Mouse (Mus musculus) forebrain, embryonic 13.5 days (tissue): ENCODE results near the gene Fzd10. TPM values are rescaled to one million over a fixed set of nuclear protein-coding genes. Genes with fewer than 3 reads are reported as not detected.

ENCODE experiments used
- ATAC-seq: fragments of 200-750 bp; cut with Nextera tagmentation; 2 replicates; pipeline ENCODE4 v1.8.0; 2017
- H3K27ac ChIP-seq: fragments of 300-500 bp; sonication (generic); 2 replicates; pipeline ENCODE4 v1.5.1; 2015; ENCODE audit warnings: inconsistent platforms, mild to moderate bottlenecking, moderate library complexity
- H3K27me3 ChIP-seq: fragments of 300-500 bp; sonication (generic); 2 replicates; pipeline ENCODE4 v1.6.1; 2015; ENCODE audit warnings: mild to moderate bottlenecking, inconsistent platforms
- H3K36me3 ChIP-seq: fragments of 300-500 bp; sonication (generic); 2 replicates; pipeline ENCODE4 v1.6.1; 2015; ENCODE audit warnings: mild to moderate bottlenecking, inconsistent platforms; ENCODE audit not compliant: poor library complexity, severe bottlenecking
- H3K4me1 ChIP-seq: fragments of 300-500 bp; sonication (generic); 2 replicates; pipeline ENCODE4 v1.6.1; 2015; ENCODE audit warnings: inconsistent platforms
- H3K4me2 ChIP-seq: fragments of 300-500 bp; sonication (generic); 2 replicates; pipeline ENCODE4 v1.6.1; 2015; ENCODE audit warnings: inconsistent platforms, mild to moderate bottlenecking, moderate library complexity
- H3K4me3 ChIP-seq: fragments of 300-500 bp; sonication (generic); 2 replicates; pipeline ENCODE4 v1.5.1; 2015; ENCODE audit warnings: mild to moderate bottlenecking, inconsistent platforms
- H3K9ac ChIP-seq: fragments of 300-500 bp; sonication (generic); 2 replicates; pipeline ENCODE4 v1.6.1; 2015; ENCODE audit warnings: mild to moderate bottlenecking, inconsistent platforms
- H3K9me3 ChIP-seq: fragments of 300-500 bp; sonication (generic); replicated peaks from 2 replicates; pipeline ENCODE4 v1.6.1; 2016; ENCODE audit warnings: inconsistent platforms
- WGBS: fragments of 180-500 bp; shearing (Covaris S2); methylation state at CpG from one replicate; pipeline ENCODE4 v1.1.7; 2015; 5-methylcytosine and 5-hydroxymethylcytosine counted together
- polyA plus RNA-seq: library from polyadenylated mRNA; unstranded; fragments of >200 nt; fragmentation: Nextera tagmentation; extraction: Ambion mirVana; gene quantifications from 2 replicates; pipeline ENCODE4 v1.2.1, GENCODE M21; 2015

Gene Fzd10
- polyA plus RNA-seq, 1 experiment from 2014 or later: 2.0 TPM

GRCm38 (mm10) chr5:128606596-128606995, 6.0 kb downstream of the Fzd10 start:
- Histone ChIP-seq H3K36me3 (no peaks in the 10 kb centered on the region), H3K9ac (no peak overlapping the region), H3K27me3 (peaks cover 94% of the 10 kb centered on the region), H3K4me2 (no peak overlapping the region), H3K4me3 (no peak overlapping the region), H3K4me1 (peaks cover 24% of the 10 kb centered on the region), H3K9me3 (no peaks in the 10 kb centered on the region), H3K27ac (no peak overlapping the region)
- no peak for ATAC-seq
- WGBS: 8% methylated on average over 14 of the region's 14 CpGs

DNA sequence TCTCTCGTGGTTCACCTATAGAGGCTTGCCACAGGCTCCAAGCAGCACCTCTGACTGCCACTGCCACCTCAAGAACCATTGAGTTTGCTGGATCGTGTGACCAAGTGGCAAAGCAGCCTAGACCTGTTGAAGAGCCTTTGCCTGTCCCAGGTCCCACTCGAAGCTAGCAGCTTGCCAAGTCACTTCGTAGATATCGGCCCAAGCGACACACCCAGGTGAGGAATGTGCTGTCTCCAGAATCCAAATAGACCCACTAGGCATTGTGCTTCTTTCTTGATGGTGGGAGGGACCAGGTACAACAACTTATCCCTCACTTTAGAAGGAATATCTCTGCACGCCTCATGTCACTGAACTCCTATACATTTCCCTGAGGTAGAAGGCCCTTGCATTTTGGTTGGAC, 8.4 kb downstream of the Fzd10 start:
- Histone ChIP-seq H3K36me3 (no peaks in the 10 kb centered on the region), H3K4me3 (no peak overlapping the region), H3K27me3 (peaks cover 79% of the 10 kb centered on the region), H3K27ac (no peak overlapping the region), H3K4me2 (no peak overlapping the region), H3K4me1 (0 out of 2 replicates have a peak, but pooled peaks cover 6% of the 10 kb centered on the region), H3K9me3 (no peaks in the 10 kb centered on the region), H3K9ac (no peak overlapping the region)
- ATAC-seq: no peak
- WGBS: 88% methylated on average over 7 of the region's 7 CpGs

DNA sequence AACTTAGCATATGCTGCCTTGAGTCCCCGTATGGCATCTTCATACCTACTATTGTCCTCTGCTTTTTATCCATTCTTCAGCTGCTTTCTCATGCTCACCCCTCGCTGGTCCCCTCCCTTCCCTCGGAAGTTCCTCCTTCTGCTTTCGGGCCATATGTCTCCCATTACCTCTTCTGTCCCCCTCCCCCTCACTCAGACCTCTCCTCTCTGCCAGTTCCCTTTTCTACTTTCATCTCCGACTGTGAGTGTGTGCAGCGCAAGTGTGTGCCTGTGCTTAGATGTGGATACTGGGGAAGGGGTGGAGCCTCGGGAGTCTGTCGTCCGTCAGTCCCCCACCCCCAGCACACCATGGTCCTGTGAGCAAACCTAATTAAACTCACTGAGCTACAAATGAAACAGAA, 17.0 kb downstream of the Fzd10 start:
- Histone ChIP-seq H3K9ac (no peak overlapping the region), H3K9me3 (no peaks in the 10 kb centered on the region), H3K36me3 (no peaks in the 10 kb centered on the region), H3K4me2 (peak overlapping the region; percentile 37), H3K4me1 (peaks cover 24% of the 10 kb centered on the region), H3K27ac (no peak overlapping the region), H3K27me3 (peaks cover 55% of the 10 kb centered on the region), H3K4me3 (no peak overlapping the region)
- WGBS: 7% methylated on average over 9 of the region's 9 CpGs
- no peak for ATAC-seq

- Histone ChIP-seq H3K27me3 (peaks cover 56% of the 10 kb centered on the region), H3K36me3 (no peaks in the 10 kb centered on the region), H3K4me1 (peaks cover 24% of the 10 kb centered on the region), H3K9ac (no peak overlapping the region), H3K27ac (no peak overlapping the region), H3K9me3 (no peaks in the 10 kb centered on the region), H3K4me2 (no peak overlapping the region), H3K4me3 (no peak overlapping the region)
- ATAC-seq: no peak
- WGBS: 21% methylated on average over 8 of the region's 8 CpGs
Observed at GRCm38 (mm10) chr5:128619987-128620386, 19.3 kb downstream of the Fzd10 start.

GRCm38 (mm10) chr5:128620408-128620807, 19.8 kb downstream of the Fzd10 start:
- no peak for ATAC-seq
- no peak overlapping the region for H3K4me3 ChIP-seq
- H3K4me2 ChIP-seq: no peak overlapping the region; the same call in 1 of the 2 replicates
- H3K36me3 ChIP-seq: no peaks in the 10 kb centered on the region
- H3K4me1 ChIP-seq: peaks cover 24% of the 10 kb centered on the region
- WGBS: 6% methylated on average over 9 of the region's 9 CpGs
- H3K9ac ChIP-seq: no peak overlapping the region
- H3K27ac ChIP-seq: no peak overlapping the region
- peaks cover 56% of the 10 kb centered on the region for H3K27me3 ChIP-seq
- no peaks in the 10 kb centered on the region for H3K9me3 ChIP-seq

GRCm38 (mm10) chr5:128627763-128628162, 27.1 kb downstream of the Fzd10 start:
- H3K4me1 ChIP-seq: no peaks in the 10 kb centered on the region
- H3K27me3 ChIP-seq: peaks cover 3% of the 10 kb centered on the region; the same call in 1 of the 2 replicates
- no peak overlapping the region for H3K27ac ChIP-seq
- ATAC-seq: no peak
- no peak overlapping the region for H3K4me2 ChIP-seq
- no peaks in the 10 kb centered on the region for H3K36me3 ChIP-seq
- H3K4me3 ChIP-seq: no peak overlapping the region
- no peaks in the 10 kb centered on the region for H3K9me3 ChIP-seq
- 52% methylated on average over 5 of the region's 5 CpGs for WGBS
- no peak overlapping the region for H3K9ac ChIP-seq

DNA sequence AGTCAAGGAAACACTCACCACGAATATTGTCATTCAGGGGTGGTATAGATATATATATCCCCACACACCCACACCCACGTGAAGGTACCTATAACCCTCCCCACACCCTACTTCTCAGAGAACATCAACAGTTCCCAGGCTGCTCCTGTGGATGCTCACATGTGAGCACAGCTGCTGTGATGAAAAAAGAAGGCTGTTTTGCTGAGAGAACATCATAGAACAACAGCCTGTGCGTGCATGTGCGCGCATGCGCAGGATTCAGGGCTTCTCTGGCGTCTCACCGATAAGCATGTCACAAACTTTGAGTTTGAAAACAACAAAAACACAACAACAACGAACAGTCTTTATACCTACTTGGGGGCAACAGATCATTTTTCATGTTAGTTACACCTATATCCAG, 36.0 kb downstream of the Fzd10 start:
- no peak overlapping the region for H3K9ac ChIP-seq
- H3K9me3 ChIP-seq: no peaks in the 10 kb centered on the region
- H3K4me1 ChIP-seq: no peaks in the 10 kb centered on the region
- whole genome bisulfite sequencing: 88% methylated on average over 9 of the region's 9 CpGs
- no peak overlapping the region for H3K4me3 ChIP-seq
- H3K4me2 ChIP-seq: no peak overlapping the region
- no peaks in the 10 kb centered on the region for H3K27me3 ChIP-seq
- no peak overlapping the region for H3K27ac ChIP-seq
- no peak for ATAC-seq
- H3K36me3 ChIP-seq: no peaks in the 10 kb centered on the region

- H3K9me3 ChIP-seq: no peaks in the 10 kb centered on the region
- no peak overlapping the region for H3K4me3 ChIP-seq
- H3K4me2 ChIP-seq: no peak overlapping the region
- no peaks in the 10 kb centered on the region for H3K27me3 ChIP-seq
- 89% methylated on average over 26 of the region's 26 CpGs for WGBS
- H3K9ac ChIP-seq: no peak overlapping the region
- no peaks in the 10 kb centered on the region for H3K36me3 ChIP-seq
- no peak overlapping the region for H3K27ac ChIP-seq
- H3K4me1 ChIP-seq: no peaks in the 10 kb centered on the region
- ATAC-seq: no peak
Observed at GRCm38 (mm10) chr5:128637071-128638015, 36.7 kb downstream of the Fzd10 start.

DNA sequence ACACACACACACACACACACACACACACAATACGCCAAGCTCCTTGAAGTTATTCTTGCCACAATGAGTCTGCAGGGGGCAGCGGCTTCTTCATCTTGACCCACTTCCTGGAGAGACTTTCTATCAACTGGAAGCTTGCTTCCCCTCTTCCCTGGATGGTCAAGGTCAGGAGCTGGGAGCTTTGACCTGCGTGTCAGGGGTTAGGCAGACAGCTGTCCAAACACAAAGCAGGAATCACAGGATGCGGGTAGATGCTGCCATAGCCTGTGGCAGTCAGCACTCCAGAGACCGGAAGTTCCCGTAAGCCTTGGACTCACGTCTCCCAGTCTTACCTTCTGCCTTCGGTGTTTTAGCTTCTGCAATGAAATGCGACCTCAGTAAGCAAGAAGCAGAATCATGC, 38.1 kb downstream of the Fzd10 start:
- H3K36me3 ChIP-seq: no peaks in the 10 kb centered on the region
- no peaks in the 10 kb centered on the region for H3K4me1 ChIP-seq
- no peak overlapping the region for H3K27ac ChIP-seq
- H3K4me3 ChIP-seq: no peak overlapping the region
- 77% methylated on average over 9 of the region's 9 CpGs for WGBS
- no peak for ATAC-seq
- no peaks in the 10 kb centered on the region for H3K27me3 ChIP-seq
- no peak overlapping the region for H3K9ac ChIP-seq
- H3K9me3 ChIP-seq: no peaks in the 10 kb centered on the region
- no peak overlapping the region for H3K4me2 ChIP-seq

DNA sequence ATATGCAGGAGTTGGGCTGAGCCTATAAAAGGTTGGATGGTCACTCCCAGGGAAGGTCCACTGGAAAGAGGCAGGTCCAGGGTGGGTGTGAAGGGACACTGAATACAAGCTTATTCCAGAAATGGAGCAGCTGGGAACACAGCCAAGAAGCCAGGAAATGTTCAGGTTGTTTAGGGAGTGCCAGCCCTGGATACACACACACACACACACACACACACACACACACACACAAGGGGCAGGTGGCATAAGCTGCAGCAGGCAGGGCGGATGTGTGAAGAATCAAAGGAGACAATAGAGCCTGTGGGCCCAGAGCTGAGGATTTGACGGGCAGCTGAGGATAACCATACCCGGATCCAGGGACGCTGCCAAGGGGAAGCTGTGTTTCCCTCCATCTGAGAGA, 42.4 kb downstream of the Fzd10 start:
- Histone ChIP-seq H3K4me2 (no peak overlapping the region), H3K9me3 (no peaks in the 10 kb centered on the region), H3K27me3 (no peaks in the 10 kb centered on the region), H3K27ac (no peak overlapping the region), H3K9ac (no peak overlapping the region), H3K4me3 (no peak overlapping the region), H3K4me1 (no peaks in the 10 kb centered on the region), H3K36me3 (no peaks in the 10 kb centered on the region)
- WGBS: 61% methylated on average over 4 of the region's 4 CpGs
- ATAC-seq: no peak

- no peak overlapping the region for H3K4me2 ChIP-seq
- no peaks in the 10 kb centered on the region for H3K4me1 ChIP-seq
- WGBS: 76% methylated on average over 8 of the region's 8 CpGs
- no peaks in the 10 kb centered on the region for H3K36me3 ChIP-seq
- no peaks in the 10 kb centered on the region for H3K27me3 ChIP-seq
- no peaks in the 10 kb centered on the region for H3K9me3 ChIP-seq
- ATAC-seq: no peak
- H3K9ac ChIP-seq: no peak overlapping the region
- no peak overlapping the region for H3K27ac ChIP-seq
- H3K4me3 ChIP-seq: no peak overlapping the region
Observed at GRCm38 (mm10) chr5:128645720-128646119, 45.1 kb downstream of the Fzd10 start.

- H3K9me3 ChIP-seq: no peaks in the 10 kb centered on the region
- H3K9ac ChIP-seq: no peak overlapping the region
- 79% methylated on average over 5 of the region's 5 CpGs for WGBS
Observed at GRCm38 (mm10) chr5:128646286-128646685, 45.6 kb downstream of the Fzd10 start.

More at GRCm38 (mm10) chr5:128646286-128646685, 45.6 kb downstream of the Fzd10 start:
- no peak overlapping the region for H3K4me3 ChIP-seq
- no peaks in the 10 kb centered on the region for H3K4me1 ChIP-seq
- no peaks in the 10 kb centered on the region for H3K27me3 ChIP-seq
- no peak overlapping the region for H3K27ac ChIP-seq
- no peak overlapping the region for H3K4me2 ChIP-seq
- ATAC-seq: no peak
- H3K36me3 ChIP-seq: no peaks in the 10 kb centered on the region
